Mouse (Mus musculus) heart, embryonic 14.5 days (tissue): ENCODE measurements around the gene Tha1. TPM values are rescaled to one million over a fixed set of nuclear protein-coding genes. Genes with fewer than 3 reads are reported as not detected.

Source experiments
- ATAC-seq: fragments of 200-750 bp; cut with Nextera tagmentation; 2 replicates; pipeline ENCODE4 v1.8.0; 2017; ENCODE audit warnings: low read depth, moderate TSS enrichment; ENCODE audit not compliant: insufficient number of reproducible peaks, insufficient read depth, low FRiP score
- H3K27ac ChIP-seq, 2 experiments: fragments of 200-500 bp in 1 of 2; fragments of 300-500 bp in 1 of 2; sonication (generic) in 1 of 2; replicated peaks in 1 of 2; 2 replicates each; pipeline ENCODE4 v1.5.1; 2012 to 2014; ENCODE audit warnings: low read depth in 2 of 2, low read length in 2 of 2, control low read depth in 1 of 2, mild to moderate bottlenecking in 1 of 2, mixed read lengths in 1 of 2; ENCODE audit not compliant: control insufficient read depth in 1 of 2, insufficient read depth in 1 of 2
- H3K27me3 ChIP-seq: fragments of 300-500 bp; sonication (generic); 2 replicates; pipeline ENCODE4 v1.6.1; 2014; ENCODE audit warnings: mild to moderate bottlenecking, low read length, control low read depth; ENCODE audit not compliant: control insufficient read depth, insufficient read depth
- H3K36me3 ChIP-seq: fragments of 300-500 bp; sonication (generic); 2 replicates; pipeline ENCODE4 v1.6.1; 2014; ENCODE audit warnings: mild to moderate bottlenecking, control low read depth, low read length, mixed read lengths; ENCODE audit not compliant: control insufficient read depth, insufficient read depth
- H3K4me1 ChIP-seq, 2 experiments: fragments of 200-500 bp in 1 of 2; fragments of 300-500 bp in 1 of 2; sonication (generic) in 1 of 2; 2 replicates each; pipeline ENCODE4 v1.6.1; 2012 to 2014; ENCODE audit warnings: low read length in 2 of 2, control low read depth in 1 of 2, mixed read lengths in 1 of 2; ENCODE audit not compliant: control insufficient read depth in 2 of 2, insufficient read depth in 2 of 2
- H3K4me2 ChIP-seq: fragments of 300-500 bp; sonication (generic); 2 replicates; pipeline ENCODE4 v1.6.1; 2014; ENCODE audit warnings: mild to moderate bottlenecking, low read length
- H3K4me3 ChIP-seq, 2 experiments: fragments of 200-500 bp in 1 of 2; fragments of 300-500 bp in 1 of 2; sonication (generic) in 1 of 2; 2 replicates each; pipeline ENCODE4 v1.5.1; 2012 to 2014; ENCODE audit warnings: low read length in 2 of 2, mild to moderate bottlenecking in 2 of 2, control low read depth in 1 of 2, low read depth in 1 of 2, moderate library complexity in 1 of 2; ENCODE audit not compliant: control insufficient read depth in 1 of 2, insufficient read depth in 1 of 2
- H3K9ac ChIP-seq: fragments of 300-500 bp; sonication (generic); 2 replicates; pipeline ENCODE4 v1.6.1; 2014; ENCODE audit warnings: mild to moderate bottlenecking, low read length
- H3K9me3 ChIP-seq: fragments of 300-500 bp; sonication (generic); 2 replicates; pipeline ENCODE4 v1.6.1; 2016; ENCODE audit warnings: low read length, control low read depth; ENCODE audit not compliant: control insufficient read depth
- WGBS: fragments of 180-500 bp; shearing (Covaris S2); extraction: QIAGEN DNeasy Blood & Tissue Kit; methylation state at CpG from one replicate; pipeline ENCODE4 v1.1.7; 2014; 5-methylcytosine and 5-hydroxymethylcytosine counted together
- polyA plus RNA-seq: library from polyadenylated mRNA; unstranded; fragments of >200 nt; fragmentation: Nextera tagmentation; extraction: Ambion mirVana; gene quantifications from 2 replicates; pipeline ENCODE4 v1.2.1, GENCODE M21; 2014

Tha1 gene
- polyA plus RNA-seq, 1 experiment from 2014 or later = 4.9 TPM

DNA sequence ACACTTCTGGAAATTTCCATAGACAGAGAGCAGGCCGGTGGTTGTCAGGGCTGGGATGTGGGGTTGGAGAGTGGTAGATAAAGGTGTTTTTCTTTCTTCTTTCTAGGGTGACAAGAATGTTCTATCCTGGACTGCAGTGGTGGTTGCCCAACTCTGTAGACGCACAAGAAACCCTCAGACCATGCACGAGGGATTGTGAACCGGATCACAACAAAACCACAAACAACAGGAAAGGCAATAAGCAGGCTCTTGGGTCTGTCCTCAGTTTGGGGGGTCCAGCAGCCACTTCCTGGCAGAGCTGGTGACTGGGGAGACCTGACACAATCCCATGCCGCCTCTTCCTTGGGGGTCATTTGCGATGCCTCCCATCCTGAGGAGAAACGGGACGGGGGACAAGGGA, 36.1 kb upstream of the Tha1 start:
- no peak overlapping the region for H3K27ac ChIP-seq
- no peaks in the 10 kb centered on the region for H3K9me3 ChIP-seq
- no peaks in the 10 kb centered on the region for H3K27me3 ChIP-seq
- 82% methylated on average over 8 of the region's 8 CpGs for WGBS
- no peak overlapping the region for H3K9ac ChIP-seq
- no peak for ATAC-seq
- H3K4me3 ChIP-seq = no peak overlapping the region
- H3K4me2 ChIP-seq = no peak overlapping the region
- peaks cover 4 to 8% of the 10 kb centered on the region in 2 experiments; a peak in 3 of 4 replicates for H3K4me1 ChIP-seq
- no peaks in the 10 kb centered on the region for H3K36me3 ChIP-seq

DNA sequence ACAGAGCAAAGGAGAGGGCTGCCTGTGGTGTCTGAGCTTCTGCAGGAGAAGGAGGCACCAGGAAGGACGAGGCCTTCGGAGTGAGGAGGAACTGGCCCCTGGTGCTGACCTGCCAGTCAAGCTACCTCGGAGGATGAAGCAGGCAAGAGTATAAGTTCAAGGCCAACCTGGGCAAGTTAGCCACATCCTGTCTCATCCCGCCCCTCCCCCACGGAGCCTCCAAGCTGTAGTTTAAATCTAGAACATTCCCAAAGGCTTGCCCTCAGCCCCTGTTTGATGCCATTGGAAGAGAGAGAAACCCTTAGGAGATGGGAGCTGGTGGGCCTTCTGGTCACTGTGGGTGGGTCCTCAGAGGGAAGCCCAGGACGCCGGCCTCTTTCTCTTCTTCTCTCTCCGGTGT, 31.2 kb upstream of the Tha1 start:
- 80% methylated on average over 8 of the region's 8 CpGs for WGBS
- Histone ChIP-seq H3K27ac (no peak overlapping the region), H3K4me1 (no peaks in the 10 kb centered on the region), H3K4me2 (no peak overlapping the region), H3K9ac (no peak overlapping the region), H3K36me3 (no peaks in the 10 kb centered on the region), H3K27me3 (no peaks in the 10 kb centered on the region), H3K9me3 (no peaks in the 10 kb centered on the region), H3K4me3 (no peak overlapping the region)
- ATAC-seq = no peak

DNA sequence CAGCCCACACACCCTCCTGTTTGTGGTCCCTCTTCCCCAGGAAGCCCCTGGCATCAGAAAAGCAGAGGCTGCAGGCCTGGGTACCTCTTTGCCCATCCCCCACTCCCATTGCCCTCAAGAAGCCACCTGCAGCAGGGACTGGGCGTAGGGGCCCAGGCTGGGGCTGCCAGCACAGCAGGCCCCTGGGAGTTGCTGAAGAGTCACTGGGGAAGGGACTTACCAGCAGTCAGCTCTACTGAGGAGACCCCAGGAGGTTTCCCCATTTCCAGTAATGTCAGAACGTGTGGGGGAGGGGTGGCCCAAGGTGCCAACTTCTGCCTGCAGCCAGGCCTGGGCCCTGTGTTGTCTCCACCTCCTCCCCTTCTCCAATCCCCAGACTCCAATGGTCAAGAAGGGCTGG, 29.0 kb upstream of the Tha1 start:
- no peaks in the 10 kb centered on the region for H3K36me3 ChIP-seq
- ATAC-seq = no peak
- WGBS = 65% methylated on average over 2 of the region's 2 CpGs

DNA sequence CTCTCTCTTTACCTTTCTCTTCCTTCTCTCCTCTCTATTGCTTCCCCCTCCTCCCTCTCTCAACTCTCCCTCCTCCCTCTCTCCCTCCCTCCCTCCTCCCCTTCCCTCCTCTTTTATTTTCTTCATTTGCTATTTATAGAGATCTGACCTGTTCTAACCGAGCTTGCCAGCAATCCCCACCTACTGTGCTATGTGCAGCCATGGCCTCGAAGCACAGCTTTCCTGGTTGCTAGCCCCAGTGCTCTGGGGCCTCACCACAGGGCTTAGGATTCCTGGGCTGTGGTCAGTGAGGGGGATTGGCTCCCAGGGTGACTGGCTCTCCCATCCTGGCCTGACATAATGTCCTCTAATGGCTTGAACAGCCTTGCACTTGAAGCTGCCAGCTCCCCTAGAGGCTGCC, 23.3 kb upstream of the Tha1 start:
- Histone ChIP-seq H3K4me3 (no peak overlapping the region), H3K27ac (no peak overlapping the region; a peak in 1 of 4 replicates), H3K9me3 (no peaks in the 10 kb centered on the region), H3K36me3 (no peaks in the 10 kb centered on the region), H3K9ac (no peak overlapping the region), H3K27me3 (no peaks in the 10 kb centered on the region), H3K4me2 (no peak overlapping the region), H3K4me1 (peaks cover 2% of the 10 kb centered on the region in 2 experiments; a peak in 1 of 4 replicates)
- ATAC-seq = no peak
- 9% methylated on average over 2 of the region's 2 CpGs for WGBS

More for the DNA sequence above, 29.0 kb upstream of the Tha1 start:
- H3K9ac ChIP-seq = no peak overlapping the region
- no peaks in the 10 kb centered on the region for H3K4me1 ChIP-seq
- H3K27ac ChIP-seq = no peak overlapping the region
- H3K27me3 ChIP-seq = no peaks in the 10 kb centered on the region
- no peak overlapping the region for H3K4me2 ChIP-seq
- H3K4me3 ChIP-seq = no peak overlapping the region
- no peaks in the 10 kb centered on the region for H3K9me3 ChIP-seq

DNA sequence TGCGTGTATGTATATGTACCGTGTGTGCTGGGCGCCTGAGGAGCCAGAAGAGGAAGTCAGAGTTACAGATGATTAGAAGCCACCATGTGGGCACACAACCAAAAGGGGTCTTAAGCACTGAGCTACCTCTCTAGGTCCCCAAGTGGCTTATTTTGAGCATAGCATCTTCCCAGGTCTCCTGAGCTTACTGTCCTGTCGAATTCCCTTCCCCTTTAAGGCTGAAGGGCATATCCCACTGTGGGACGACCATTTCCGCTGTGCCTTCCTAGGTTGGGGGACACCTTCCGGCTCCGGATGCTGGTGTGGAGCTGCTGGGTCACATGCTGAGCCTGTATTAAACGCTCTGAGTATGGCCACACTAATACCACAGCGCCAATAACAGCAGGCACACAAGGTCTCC, 21.4 kb upstream of the Tha1 start:
- ATAC-seq = no peak
- WGBS = 55% methylated on average over 10 of the region's 10 CpGs
- no peaks in the 10 kb centered on the region for H3K36me3 ChIP-seq
- no peak overlapping the region for H3K27ac ChIP-seq
- H3K9ac ChIP-seq = no peak overlapping the region
- no peaks in the 10 kb centered on the region for H3K9me3 ChIP-seq
- no peak overlapping the region for H3K4me3 ChIP-seq
- H3K27me3 ChIP-seq = 0 out of 2 replicates have a peak, but pooled peaks cover 6% of the 10 kb centered on the region
- peaks cover 15 to 18% of the 10 kb centered on the region in 2 experiments for H3K4me1 ChIP-seq
- H3K4me2 ChIP-seq = no peak overlapping the region

DNA sequence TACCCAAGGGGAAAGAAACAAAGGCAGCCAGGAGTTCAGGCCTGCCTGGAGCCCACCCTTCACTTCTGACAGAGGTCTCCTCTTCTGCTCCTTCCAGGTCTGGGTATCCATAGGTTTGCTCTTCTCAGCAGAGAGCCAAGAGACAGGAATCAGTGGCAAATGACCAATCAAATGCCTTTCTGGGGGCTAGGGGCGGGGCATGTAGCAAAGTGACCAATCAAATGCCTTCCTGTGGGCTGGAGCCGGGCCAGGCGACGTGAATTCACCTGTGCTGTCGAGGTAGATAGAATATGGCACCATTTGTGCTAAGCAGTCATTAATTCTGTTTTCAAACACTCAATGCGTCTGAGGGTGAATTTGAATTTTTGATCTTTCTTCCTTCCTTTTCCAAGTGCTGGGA, 18.9 kb upstream of the Tha1 start:
- H3K9me3 ChIP-seq = no peaks in the 10 kb centered on the region
- WGBS = 51% methylated on average over 6 of the region's 6 CpGs
- H3K4me2 ChIP-seq = no peak overlapping the region
- ATAC-seq = no peak
- H3K4me3 ChIP-seq = no peak overlapping the region
- H3K4me1 ChIP-seq = peaks cover 22 to 31% of the 10 kb centered on the region in 2 experiments
- H3K36me3 ChIP-seq = no peaks in the 10 kb centered on the region
- H3K9ac ChIP-seq = no peak overlapping the region
- H3K27me3 ChIP-seq = 0 out of 2 replicates have a peak, but pooled peaks cover 21% of the 10 kb centered on the region
- H3K27ac ChIP-seq = no peak overlapping the region

DNA sequence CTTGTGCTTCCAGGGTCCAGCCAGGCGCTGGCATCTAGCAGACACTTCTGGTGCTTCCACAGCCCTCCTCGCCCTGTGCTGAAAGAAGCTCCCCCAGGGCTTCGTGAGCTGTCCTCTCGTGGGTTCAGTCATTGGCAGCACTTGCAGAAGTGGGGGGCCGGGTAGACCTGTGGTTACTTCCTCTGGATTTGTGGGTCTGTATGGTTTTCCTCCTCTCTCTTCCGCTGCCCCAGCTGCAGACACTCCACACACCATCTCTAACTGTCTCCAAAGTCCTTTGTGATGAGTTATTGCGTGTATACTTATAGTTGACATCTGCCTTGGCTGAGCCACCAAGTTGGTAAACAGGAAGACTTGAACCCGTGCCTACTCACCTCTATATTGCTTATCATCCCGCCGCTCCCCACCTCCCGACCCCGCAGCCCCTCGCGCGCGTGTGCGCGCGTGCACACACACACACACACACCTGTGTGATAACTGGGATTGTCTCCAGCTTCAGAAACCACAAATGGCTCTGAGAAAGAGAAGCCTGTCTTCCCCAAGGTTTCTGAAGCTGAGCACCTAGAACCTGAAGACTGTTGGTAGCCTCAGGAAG, 18.4 kb upstream of the Tha1 start:
- H3K4me3 ChIP-seq = no peak overlapping the region
- H3K9ac ChIP-seq = no peak overlapping the region
- no peaks in the 10 kb centered on the region for H3K36me3 ChIP-seq
- peaks cover 22 to 31% of the 10 kb centered on the region in 2 experiments for H3K4me1 ChIP-seq
- no peak overlapping the region for H3K4me2 ChIP-seq
- H3K27me3 ChIP-seq = 0 out of 2 replicates have a peak, but pooled peaks cover 21% of the 10 kb centered on the region
- no peak overlapping the region for H3K27ac ChIP-seq
- ATAC-seq = no peak
- 94% methylated on average over 19 of the region's 19 CpGs for WGBS
- H3K9me3 ChIP-seq = no peaks in the 10 kb centered on the region
